ENCODE assay signal across 11 mouse cellular contexts in genomic region chr9:60756866-60757740, GRCm38 (mm10). TPM values are rescaled to one million over a fixed set of nuclear protein-coding genes. Genes with fewer than 3 reads are reported as not detected.
DNase-seq lines count a peak whose midpoint lies in the region; ATAC-seq and TF ChIP-seq lines count a peak whose summit lies in the region.
"Had no signal": no experiment of that assay in that cellular context is flagged by ENCODE, and none has a peak within 500 bp of the region (broad histone marks: within the 10 kb centered on the region; RNA-seq: fewer than 3 reads in every experiment).

No protein-coding gene starts in this region.

- H3K27ac ChIP-seq in cerebellum, adult 2 months (ENCODE audit: insufficient read depth, low read length): no peak overlapping the region
- no peak overlapping the region for H3K27ac ChIP-seq in limb, embryonic 13.5 days
- no peak overlapping the region for H3K27ac ChIP-seq in limb, embryonic 10.5 days
- peak overlapping the region; percentile 76 for H3K27ac ChIP-seq in heart, embryonic 15.5 days
- H3K27ac ChIP-seq: embryonic facial prominence, embryonic 13.5 days had no signal

- 0 out of 2 replicates have a peak overlapping the region, but pooled peaks have one; percentile 19 for H3K9ac ChIP-seq in limb, embryonic 13.5 days
- H3K9ac ChIP-seq in heart, embryonic 15.5 days: no peak overlapping the region
- H3K9ac ChIP-seq: embryonic facial prominence, embryonic 13.5 days had no signal

- no peaks in the 10 kb centered on the region for H3K4me1 ChIP-seq in cerebellum, adult 2 months (ENCODE audit: control insufficient read depth, insufficient read depth, low read length)
- peaks cover 16% of the 10 kb centered on the region for H3K4me1 ChIP-seq in limb, embryonic 13.5 days
- H3K4me1 ChIP-seq in limb, embryonic 10.5 days: peaks cover 16% of the 10 kb centered on the region
- H3K4me1 ChIP-seq in heart, embryonic 15.5 days (replicated peaks): peaks cover 33% of the 10 kb centered on the region

- H3K36me3 ChIP-seq in limb, embryonic 13.5 days: no peaks in the 10 kb centered on the region
- no peaks in the 10 kb centered on the region for H3K36me3 ChIP-seq in limb, embryonic 10.5 days
- H3K36me3 ChIP-seq in heart, embryonic 15.5 days: no peaks in the 10 kb centered on the region
- H3K36me3 ChIP-seq: embryonic facial prominence, embryonic 13.5 days; G1E had no signal

- DNase-seq in cerebellum, postnatal 14 days: peak; percentile 31 to 39
- no peak for DNase-seq in cerebellum, adult 2 months
- DNase-seq in limb, embryonic 10.5 days (ENCODE audit: low spot score): no peak
- DNase-seq in lung, postnatal 36 days: peak; percentile 35
- no peak for DNase-seq in frontal cortex, postnatal 14 days (ENCODE audit: low spot score in 2 of 2)

- WGBS in cerebellum, adult 2 months: 58% methylated on average over 15 of the region's 15 CpGs
- WGBS in limb, embryonic 13.5 days: 79% methylated on average over 15 of the region's 15 CpGs
- WGBS in limb, embryonic 10.5 days: 83% methylated on average over 15 of the region's 15 CpGs
- 51% methylated on average over 15 of the region's 15 CpGs for WGBS in heart, embryonic 15.5 days

- TF ChIP-seq CTCF in cerebellum, adult 2 months (IDR thresholded peaks at IDR 0.05; ENCODE audit: borderline replicate concordance, insufficient read depth, low read depth, low read length): no peak

- no peak for TF ChIP-seq POLR2A in cerebellum, adult 2 months (IDR thresholded peaks at IDR 0.05; ENCODE audit: borderline replicate concordance, insufficient read depth, low read length)

- no peaks in the 10 kb centered on the region; the same call in 1 of the 2 replicates for H3K9me3 ChIP-seq in limb, embryonic 13.5 days
- no peaks in the 10 kb centered on the region for H3K9me3 ChIP-seq in limb, embryonic 10.5 days (replicated peaks)
- no peaks in the 10 kb centered on the region for H3K9me3 ChIP-seq in heart, embryonic 15.5 days (replicated peaks)
- H3K9me3 ChIP-seq: embryonic facial prominence, embryonic 13.5 days; G1E had no signal

- no peaks in the 10 kb centered on the region for H3K27me3 ChIP-seq in cerebellum, adult 2 months (ENCODE audit: control insufficient read depth, insufficient read depth, low read length)
- H3K27me3 ChIP-seq in limb, embryonic 13.5 days: no peaks in the 10 kb centered on the region
- H3K27me3 ChIP-seq in limb, embryonic 10.5 days (ENCODE audit: low read depth, poor library complexity, severe bottlenecking): no peaks in the 10 kb centered on the region
- H3K27me3 ChIP-seq in heart, embryonic 15.5 days: no peaks in the 10 kb centered on the region
- H3K27me3 ChIP-seq: embryonic facial prominence, embryonic 13.5 days had no signal

- no peak for ATAC-seq in limb, embryonic 13.5 days (ENCODE audit: low FRiP score, low read depth)
- no peak for ATAC-seq in heart, embryonic 15.5 days (replicated peaks; ENCODE audit: insufficient number of reproducible peaks, insufficient read depth, low FRiP score, low read depth)
- ATAC-seq in megakaryocyte-erythroid progenitor cell, adult 5-6 weeks (replicated peaks; ENCODE audit: low FRiP score, low TSS enrichment, poor library complexity, severe bottlenecking): no peak
- ATAC-seq: inflammation-experienced regulatory T-cells, adult 6 months had no signal

- H3K4me3 ChIP-seq in cerebellum, adult 2 months (replicated peaks; ENCODE audit: insufficient read depth, low read depth, low read length): no peak overlapping the region
- H3K4me3 ChIP-seq in limb, embryonic 13.5 days: no peak overlapping the region
- H3K4me3 ChIP-seq in limb, embryonic 10.5 days: no peak overlapping the region
- no peak overlapping the region for H3K4me3 ChIP-seq in heart, embryonic 15.5 days
- H3K4me3 ChIP-seq: embryonic facial prominence, embryonic 13.5 days had no signal

- H3K4me2 ChIP-seq in limb, embryonic 13.5 days (replicated peaks): no peak overlapping the region
- no peak overlapping the region for H3K4me2 ChIP-seq in heart, embryonic 15.5 days
- H3K4me2 ChIP-seq: embryonic facial prominence, embryonic 13.5 days had no signal

RNA-seq across cellular contexts. Expression of gene Uaca, which starts 37.2 kb away (rescaled TPM):
- polyA plus RNA-seq in cerebellum, adult 2 months (2012; rRNA removed): 6.7 TPM in 2 replicates
- 29.6 and 31.4 TPM in 2 replicates for polyA plus RNA-seq in limb, embryonic 13.5 days (2015; fragmentation: Nextera tagmentation; extraction: Ambion mirVana)
- 23.3 and 27.9 TPM in 2 replicates for polyA plus RNA-seq in limb, embryonic 10.5 days (2016; fragmentation: Nextera tagmentation; extraction: Ambion mirVana)
- 26.0 and 28.8 TPM in 2 replicates for polyA plus RNA-seq in heart, embryonic 15.5 days (2015; fragmentation: Nextera tagmentation; extraction: Ambion mirVana)
- 1.2 TPM in 1 of 2 replicates, not detected in the other for total RNA-seq in megakaryocyte-erythroid progenitor cell, adult 5-6 weeks (2014; fragmentation: Nextera tagmentation)
- total RNA-seq in megakaryocyte-erythroid progenitor cell, adult 5-6 weeks (2017): 0.34 TPM in 1 of 2 replicates, not detected in the other
- polyA plus RNA-seq: G1E had no signal

RNA-seq across cellular contexts. Expression of gene Larp6, which starts 44.3 kb away (rescaled TPM):
- 44.9 and 46.0 TPM in 2 replicates for polyA plus RNA-seq in cerebellum, adult 2 months (2012; rRNA removed)
- polyA plus RNA-seq in limb, embryonic 13.5 days (2015; fragmentation: Nextera tagmentation; extraction: Ambion mirVana): 3.4 and 3.5 TPM in 2 replicates
- polyA plus RNA-seq in limb, embryonic 10.5 days (2016; fragmentation: Nextera tagmentation; extraction: Ambion mirVana): 0.33 and 1.0 TPM in 2 replicates
- polyA plus RNA-seq in heart, embryonic 15.5 days (2015; fragmentation: Nextera tagmentation; extraction: Ambion mirVana): 0.79 and 1.3 TPM in 2 replicates
- total RNA-seq in megakaryocyte-erythroid progenitor cell, adult 5-6 weeks (2014; fragmentation: Nextera tagmentation): not detected in 2 replicates
- not detected in 2 replicates for total RNA-seq in megakaryocyte-erythroid progenitor cell, adult 5-6 weeks (2017)
- total RNA-seq: G1E had no signal
- polyA plus RNA-seq: G1E; inflammation-experienced regulatory T-cells, adult 6 months had no signal

Comparison
In these comparisons a context has a peak if more than half of its experiments do, and no peak if none do; other contexts are left out.
1. DNase-seq: peak in cerebellum, postnatal 14 days (2 of 2) and lung, postnatal 36 days (single experiment); none in cerebellum, adult 2 months (0 of 2), limb, embryonic 10.5 days (single experiment) and frontal cortex, postnatal 14 days (0 of 2).
2. RNA of gene Larp6, which starts 44.3 kb away (polyA plus RNA-seq): 44.9 to 46.0 TPM in cerebellum, adult 2 months; 3.4 to 3.5 TPM in limb, embryonic 13.5 days, 0.33 to 1.0 TPM in limb, embryonic 10.5 days and 0.79 to 1.3 TPM in heart, embryonic 15.5 days; every median in the first group is over 10 times any median in the second.